Mouse (Mus musculus) ovary, adult 2 months (tissue): ENCODE results near the gene Gm20877. TPM values are rescaled to one million over a fixed set of nuclear protein-coding genes. Genes with fewer than 3 reads are reported as not detected.

ENCODE experiments used
- polyA plus RNA-seq: library from polyadenylated mRNA; depleted of rRNA; stranded (reverse); fragments of >200 nt; gene quantifications from 2 replicates; pipeline ENCODE4 v1.2.3, GENCODE M21; 2012; rRNA removed

Gene Gm20877
- not detected in 2 replicates for polyA plus RNA-seq

DNA sequence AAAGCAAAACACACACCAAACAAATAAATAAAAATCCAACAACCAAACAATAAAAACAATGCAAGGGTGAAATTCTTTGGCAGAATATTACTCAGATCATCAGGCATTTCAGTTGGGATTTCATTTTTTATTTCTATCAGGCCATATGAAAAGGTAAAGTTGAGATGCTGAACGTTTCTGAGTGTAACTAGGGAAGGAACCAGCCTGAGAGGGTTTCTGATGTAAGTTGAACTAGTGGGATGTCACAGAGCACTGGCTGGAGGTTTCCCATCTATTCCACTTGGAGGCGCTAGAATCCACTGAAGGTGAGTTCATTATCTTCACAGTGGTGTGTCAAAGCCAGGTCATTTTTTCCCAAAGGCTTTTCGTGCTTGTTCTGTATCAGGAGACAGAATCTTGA lies at the start of gene Gm20877:
Gene Gm20877 (plus strand): TSS at position 301 of the 400 bp plus-strand sequence.

